Mouse (Mus musculus) embryo, embryonic 10.5 days (tissue): Measurements from ENCODE around the gene Gm44973.
"Not testable (repeated sequence)": the region's sequence is repeated elsewhere in the genome, so short reads cannot be mapped to it uniquely, and the experiment has no call there.

Source experiments
- DNase-seq: peaks from one replicate; pipeline ENCODE4 v3.0.0-alpha.2; 2015; ENCODE audit warnings: low spot score

Gm44973 gene

DNA sequence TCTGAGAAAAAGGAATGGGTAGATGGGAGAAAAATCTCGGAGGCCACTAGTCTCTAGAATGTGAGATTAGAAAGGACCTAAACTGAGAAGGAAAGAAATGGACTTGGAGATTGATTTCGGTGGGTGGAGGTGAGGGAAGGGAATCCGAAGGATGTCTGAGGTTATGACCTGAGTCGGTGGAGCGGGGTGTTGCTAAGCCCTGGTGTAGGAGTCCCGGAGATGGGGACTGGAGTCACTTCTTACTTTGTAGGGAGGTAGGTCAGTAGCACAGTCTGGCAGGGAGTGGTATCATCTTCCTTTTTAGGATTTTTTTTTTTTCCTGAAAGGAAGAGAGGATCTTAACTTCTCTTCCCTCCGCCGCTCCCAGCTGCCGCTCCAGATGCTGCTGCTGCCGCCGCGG is 37.1 kb downstream of the Gm44973 start:
- DNase-seq, result peak; percentile 52

DNA sequence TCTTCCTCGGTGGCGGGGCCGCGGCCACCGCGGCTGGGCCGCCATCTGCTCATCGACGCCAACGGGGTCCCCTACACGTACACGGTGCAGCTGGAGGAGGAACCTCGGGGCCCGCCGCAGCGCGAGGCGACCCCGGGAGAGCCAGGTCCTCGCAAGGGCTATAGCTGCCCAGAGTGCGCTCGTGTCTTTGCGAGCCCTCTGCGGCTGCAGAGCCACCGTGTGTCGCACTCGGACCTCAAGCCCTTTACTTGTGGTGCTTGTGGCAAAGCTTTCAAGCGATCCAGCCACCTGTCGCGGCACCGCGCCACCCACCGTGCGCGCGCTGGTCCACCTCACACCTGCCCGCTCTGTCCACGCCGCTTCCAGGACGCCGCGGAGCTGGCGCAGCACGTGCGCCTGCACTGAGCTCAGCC is 37.6 kb downstream of the Gm44973 start:
- peak; percentile 15 for DNase-seq

DNA sequence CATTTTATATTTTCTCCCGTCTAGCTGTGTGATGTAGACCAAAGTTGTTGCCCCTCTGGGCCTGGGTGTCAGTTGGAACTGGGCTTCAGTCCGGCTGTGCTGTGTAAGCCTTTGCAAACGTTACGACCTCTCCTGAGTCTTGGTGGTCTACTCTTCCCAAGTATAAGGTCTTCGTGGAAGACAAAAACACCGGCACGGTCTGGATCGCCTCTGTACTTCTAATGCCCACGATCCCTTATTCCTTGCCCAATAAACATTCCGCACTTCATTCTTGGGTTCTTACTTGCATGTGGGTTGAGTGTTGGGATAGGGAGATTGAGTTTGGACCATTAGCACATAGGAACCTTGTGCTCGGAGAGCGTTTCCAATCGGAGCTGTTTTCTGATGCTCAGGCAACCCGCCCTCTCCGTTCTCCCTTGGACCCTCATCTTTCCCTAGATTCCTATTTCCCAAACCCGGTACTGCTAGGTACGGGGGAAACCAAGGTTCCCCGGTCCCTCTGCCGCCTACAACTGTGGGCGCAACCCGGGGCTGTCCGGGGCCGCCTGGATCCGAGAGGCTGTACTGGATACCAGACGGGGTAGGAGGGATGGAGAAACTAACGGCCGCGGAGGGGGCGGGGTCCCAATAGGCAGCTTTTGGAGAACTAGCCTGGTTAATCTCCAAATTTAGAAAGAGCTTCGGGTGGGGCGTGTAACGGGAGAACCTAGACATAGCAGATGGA is 38.3 kb downstream of the Gm44973 start:
- DNase-seq, result peak; percentile 55

DNA sequence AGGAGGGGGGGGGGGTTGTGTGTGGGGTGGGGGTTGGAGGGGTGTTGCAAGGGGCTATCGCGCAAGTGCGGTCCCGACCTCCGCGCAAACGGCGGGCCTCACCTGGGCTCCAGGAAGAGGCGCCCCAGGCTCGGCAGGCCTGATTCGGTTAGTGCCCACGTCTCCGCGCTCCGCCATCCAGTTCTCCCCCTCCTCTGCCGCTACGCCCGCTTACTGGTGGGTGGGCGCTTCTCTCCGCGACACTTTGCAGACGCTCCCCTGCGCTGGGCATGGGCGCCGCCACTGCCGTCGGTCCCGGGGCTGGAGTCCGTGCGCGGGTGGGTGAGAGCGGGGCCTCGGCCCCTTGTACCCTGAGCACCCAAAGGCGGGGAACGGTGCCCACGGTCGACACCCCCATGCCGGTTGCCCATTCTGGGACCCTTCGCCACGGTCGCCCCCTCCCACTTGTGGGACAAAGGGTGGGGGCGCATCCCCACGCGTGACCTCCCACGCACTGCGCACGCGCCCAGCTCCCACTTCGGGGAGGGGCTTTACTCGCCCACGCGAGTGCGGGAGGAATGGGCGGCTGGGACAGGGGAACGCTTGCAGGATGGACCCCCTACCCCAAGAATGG is 41.5 kb downstream of the Gm44973 start:
- peak; percentile 28 for DNase-seq

DNA sequence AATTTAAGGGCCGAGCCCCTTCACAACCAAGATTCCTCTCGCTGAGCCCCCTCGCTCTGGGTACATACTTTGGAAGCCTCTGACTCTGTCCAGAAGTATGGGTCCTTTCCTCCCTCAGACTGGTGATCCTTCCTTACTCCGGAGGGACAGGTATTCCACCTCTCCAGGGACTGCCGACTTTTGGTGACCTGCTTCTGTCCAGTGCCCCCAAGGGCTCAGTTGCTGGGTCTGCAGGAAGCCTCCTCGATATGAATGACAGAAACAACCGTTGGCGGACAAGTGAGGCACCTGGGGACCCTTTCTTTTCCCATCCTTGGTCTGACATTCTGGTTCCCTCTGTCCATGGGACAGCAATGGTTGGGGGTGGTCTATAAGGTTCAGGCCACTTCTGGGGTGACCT is 42.1 kb downstream of the Gm44973 start:
- no peak for DNase-seq

DNA sequence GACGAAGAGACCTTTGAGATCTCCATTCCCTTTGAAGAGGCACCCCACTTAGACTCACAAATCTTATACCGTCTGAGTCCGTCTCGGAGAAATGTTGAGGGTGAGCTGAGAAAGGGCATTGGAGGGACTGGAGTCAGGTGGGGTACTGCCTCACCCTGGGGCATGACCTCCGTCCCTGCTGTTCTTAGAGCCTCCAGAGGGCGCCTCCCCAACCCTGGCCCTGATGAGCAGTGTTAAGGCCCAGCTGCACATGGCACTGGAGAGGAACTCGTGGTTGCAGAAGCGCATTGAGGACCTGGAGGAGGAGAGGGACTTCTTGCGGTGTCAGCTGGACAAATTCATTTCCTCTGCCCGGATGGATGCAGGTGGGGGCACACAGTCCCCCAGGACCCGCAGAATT is 42.5 kb downstream of the Gm44973 start:
- DNase-seq, result peak; percentile 23

DNA sequence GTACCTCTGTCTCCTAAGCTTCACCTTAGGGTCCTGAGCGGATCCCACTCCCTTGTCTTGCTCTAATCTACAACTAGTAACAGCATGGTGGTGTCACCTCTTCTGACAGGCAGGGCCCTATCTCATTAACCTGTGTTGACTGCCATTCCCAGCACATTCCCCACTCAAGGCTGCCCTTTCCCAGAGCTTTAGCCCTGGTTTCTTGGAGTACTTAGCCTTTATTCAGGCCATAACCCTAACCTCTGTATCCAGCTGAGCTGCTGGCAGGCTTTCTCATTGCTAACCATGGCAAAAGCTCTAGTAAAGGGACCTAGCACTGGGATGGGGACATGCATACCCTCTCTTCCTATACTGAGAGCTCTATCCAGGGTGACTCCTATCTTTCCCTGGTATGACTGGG is 43.3 kb downstream of the Gm44973 start:
- no peak for DNase-seq

DNA sequence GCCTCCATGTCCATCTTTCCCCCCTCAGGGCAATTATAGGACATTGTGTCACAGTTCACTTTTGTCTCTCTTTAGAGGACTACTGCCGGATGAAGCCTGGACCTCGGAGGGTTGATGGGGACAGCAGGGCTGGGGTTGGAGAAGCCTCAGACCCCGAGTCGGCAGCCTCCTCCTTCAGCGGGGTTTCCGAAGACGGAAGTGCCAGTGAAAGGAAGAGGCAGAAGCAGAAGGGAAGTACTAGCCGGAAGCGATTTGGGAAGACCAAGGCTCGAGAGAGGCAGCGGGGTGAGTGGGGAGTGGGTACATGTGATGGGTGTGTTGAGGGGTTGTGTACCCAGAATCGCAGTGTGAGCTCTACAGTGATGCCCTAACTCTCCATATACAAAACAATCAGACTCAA is 44.1 kb downstream of the Gm44973 start:
- DNase-seq, result no peak

DNA sequence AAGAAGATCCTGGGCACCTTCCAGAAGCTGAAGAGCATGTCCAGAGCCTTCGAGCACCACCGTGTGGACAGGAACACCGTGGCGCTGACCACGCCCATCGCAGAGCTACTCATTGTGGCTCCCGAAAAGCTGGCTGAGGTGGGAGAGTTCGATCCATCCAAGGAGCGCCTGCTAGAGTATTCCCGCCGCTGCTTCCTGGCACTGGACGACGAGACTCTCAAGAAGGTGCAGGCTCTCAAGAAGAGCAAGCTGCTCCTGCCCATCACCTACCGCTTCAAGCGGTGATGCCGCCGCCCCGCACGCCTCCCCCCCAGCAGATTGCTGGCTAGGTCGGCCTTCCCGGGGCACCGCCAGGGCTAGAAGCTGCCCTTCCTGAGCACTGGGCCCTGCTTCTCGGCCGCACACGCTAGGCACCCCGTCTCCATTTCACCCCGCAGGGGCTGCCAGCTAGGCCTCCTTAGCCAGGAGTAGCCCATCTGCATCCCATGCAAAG is 45.0 kb downstream of the Gm44973 start:
- peak; percentile 90 for DNase-seq

DNA sequence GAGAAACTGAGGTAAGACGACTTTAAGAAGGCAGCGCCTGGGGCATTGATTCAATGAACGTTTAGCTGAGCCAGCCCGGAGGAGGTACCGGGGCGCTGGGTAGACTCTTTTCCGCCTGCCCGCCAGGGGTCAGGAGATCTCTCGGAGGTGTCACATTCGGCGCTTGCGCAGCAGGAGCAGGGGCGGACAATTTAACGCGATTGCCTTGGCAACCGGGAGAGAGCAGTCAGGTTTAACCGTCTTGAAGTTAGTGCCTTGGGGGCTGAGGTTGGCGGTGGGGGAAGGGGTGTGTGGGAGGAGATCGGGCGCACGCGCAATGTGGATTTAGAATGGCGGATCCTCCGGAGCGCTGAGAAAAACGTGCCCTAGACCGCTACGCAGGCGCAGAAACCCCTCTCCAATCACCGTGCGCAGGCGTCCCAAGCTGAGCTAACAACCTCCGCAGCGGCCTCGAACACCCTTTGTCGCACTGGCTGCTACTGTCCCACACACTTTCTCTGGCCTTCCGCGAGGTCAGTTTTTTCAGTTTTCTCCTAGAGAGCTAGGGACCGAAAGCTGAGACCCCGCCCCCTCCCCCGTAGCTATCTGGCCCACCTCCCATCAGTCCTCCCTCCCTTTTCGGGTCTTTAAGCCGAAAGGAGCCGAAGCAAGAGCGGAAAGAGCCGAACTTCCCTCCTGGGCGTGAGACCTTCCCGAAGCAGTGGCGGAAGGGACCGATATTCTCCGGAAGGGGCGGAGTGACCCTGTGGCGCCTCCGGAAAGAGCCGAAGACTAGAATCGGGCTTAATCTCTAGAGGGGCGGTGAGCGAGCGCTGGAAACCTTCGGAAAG is 45.9 kb downstream of the Gm44973 start:
- peak; percentile 99 for DNase-seq

DNA sequence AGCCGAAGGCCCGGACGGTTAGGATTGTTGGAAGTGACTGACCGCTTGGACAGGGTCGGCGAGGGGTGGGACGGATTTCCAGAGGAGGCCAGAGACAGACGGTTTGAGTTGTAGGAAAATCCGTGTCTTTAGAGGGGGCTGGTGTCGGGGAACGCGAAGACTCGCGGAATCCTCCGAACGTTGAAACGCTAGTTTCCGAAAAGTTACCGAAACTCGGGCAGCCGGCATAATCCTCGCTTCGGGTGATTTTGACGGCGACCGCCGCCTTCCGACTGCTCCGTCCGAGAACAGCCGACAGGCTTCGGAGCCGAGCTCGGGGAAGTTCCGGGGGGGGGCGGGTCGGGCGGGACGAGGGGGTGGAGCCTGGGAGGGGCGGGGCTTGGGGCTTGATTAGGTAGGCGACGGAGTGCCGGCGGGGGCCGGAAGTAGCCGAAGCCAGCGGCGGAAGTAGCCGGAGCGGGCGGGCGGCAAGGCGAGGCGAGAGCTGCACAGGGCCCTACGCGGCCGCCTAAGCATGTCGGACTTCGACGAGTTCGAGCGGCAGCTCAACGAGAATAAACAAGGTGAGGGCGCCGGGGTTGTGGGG is 46.6 kb downstream of the Gm44973 start, which contains the start of gene U2af2:
U2af2 (plus strand) TSS at position 370 of the 586 bp plus-strand sequence.
- DNase-seq, result peak; percentile 91

DNA sequence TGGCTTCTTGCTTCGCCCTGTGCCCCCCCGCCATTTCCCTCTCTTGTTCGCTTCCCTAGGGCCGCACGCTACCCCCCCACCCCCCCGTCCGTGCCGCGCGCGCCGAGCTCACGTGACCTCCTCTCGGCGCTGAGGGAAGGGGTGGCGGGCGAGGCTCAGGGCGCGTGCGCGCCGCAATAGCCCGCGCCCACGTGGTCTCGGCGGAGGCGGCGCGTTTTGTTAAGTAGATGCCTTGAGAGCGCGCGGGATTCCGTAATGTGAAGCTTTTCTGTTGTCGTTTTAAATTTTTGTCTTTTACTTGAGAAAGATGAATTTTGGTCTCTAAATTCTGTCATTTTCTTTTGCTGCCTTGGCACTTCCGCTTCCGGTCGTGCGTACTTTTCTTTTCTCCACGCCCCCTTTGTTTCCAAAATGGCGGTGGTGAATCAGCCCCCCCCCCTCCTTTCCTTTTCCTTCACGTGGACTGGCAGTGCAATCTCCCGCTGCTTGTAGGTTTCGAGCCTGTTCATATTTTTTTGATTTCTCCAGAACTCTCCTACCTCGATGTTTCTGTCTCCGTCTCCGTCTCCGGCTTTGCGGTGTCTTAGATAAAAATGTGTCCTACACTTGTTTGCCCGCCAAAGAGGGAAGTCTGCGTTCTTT is 47.2 kb downstream of the Gm44973 start:
- DNase-seq, result peak; percentile 95

DNA sequence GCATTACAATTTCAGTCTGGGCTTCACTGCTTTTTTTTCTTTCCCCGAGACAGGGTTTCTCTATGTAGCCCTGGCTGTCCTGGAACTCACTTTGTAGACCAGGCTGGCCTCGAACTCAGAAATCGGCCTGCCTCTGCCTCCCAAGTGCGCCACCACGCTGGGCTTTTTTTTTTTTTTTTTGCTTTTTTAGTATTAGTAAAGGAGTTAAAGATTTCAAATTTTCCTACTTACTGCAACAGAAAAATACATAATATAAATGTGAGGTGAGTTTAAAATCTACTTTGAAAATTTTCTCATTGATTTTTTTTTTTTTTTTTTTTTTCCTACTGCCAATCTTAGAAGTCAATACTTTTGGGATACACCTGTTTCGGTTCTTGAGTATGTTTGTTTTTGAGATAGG is 49.6 kb downstream of the Gm44973 start:
- no peak for DNase-seq

DNA sequence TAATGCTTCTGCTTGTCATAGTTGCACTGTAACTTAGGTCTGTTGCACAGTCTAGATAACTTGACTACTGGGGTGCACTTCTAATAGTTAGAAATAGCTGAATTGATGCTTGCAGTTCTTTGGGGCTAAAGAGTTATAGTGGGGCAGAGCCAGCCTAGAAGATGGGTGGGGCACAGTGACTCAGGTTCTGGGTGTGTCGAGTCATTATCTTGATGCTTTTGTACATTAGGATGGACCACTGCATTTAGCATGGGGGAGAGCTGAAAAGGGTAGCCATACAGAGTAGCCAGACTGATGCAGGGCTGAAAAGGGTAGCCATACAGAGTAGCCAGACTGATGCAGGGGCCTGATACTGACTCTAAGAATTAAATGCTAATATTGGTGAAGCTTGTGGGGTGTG is 58.3 kb downstream of the Gm44973 start:
- no peak for DNase-seq

DNA sequence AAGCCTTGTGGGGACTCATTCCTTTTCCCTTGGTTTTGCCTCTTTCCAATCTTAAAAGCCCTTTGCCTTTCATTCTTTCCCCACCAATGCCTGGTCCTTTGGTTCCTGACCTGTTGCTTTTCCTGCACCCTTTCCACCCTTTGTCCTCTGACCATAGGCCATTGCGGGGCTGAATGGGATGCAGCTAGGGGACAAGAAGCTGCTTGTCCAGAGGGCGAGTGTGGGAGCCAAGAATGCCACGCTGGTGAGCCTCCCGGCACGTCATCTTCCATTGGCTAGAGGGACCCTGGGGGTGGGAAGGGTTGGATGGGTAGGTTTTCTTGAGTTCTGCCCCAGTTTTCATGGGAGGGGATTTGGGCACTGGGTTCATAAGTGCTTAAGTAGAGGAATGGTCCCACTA is 59.7 kb downstream of the Gm44973 start:
- no peak for DNase-seq

DNA sequence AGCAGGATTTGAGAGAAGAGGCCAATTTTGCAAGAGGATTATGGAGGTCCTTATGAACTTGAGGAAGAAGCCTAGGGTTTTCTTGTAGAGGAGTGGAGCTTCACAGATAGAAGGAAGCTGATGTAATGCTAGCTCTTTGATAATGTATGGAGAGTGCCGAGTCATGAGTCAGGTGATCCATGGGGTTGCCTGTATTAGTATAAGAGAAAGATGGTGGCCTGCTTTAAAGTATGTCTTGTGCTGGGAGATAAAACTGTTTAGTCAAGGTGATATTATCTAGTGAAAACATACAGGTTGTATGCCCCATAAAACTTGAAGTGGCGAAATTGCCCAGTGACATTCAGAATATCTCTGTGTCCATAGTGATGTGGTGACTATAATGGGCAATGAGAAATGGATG is 61.6 kb downstream of the Gm44973 start:
- no peak for DNase-seq

DNA sequence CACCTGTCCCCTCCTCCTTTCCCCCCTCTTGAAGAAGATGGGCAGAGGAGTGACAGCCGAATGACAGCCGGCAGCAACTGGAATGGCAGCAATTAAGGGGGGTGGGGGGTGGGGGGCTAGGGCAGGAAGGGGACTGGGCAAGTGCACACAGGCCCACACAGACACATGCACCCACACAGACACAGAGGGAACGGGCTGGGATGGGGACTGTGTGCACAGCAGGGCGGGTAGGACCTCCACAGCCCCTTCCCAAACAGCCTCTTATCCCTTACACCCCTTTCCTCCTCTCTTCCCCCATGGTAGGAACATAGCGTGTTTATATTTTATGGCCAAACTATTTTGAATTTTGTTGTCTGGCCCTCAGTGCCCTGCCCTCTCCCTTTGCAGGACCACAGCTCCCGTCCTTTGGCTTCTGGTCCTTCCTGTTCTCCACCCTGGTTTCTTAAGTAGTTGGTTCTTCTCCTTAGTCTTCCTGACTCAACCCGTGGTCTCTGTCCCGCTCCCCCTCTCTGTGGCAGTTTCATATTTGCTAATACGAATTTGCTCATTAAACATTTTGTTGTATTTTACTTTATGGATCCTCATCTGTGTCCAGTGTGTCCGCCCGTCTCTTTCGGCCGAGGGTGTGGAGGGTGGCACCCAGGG is 64.2 kb downstream of the Gm44973 start:
- DNase-seq, result not testable (repeated sequence)

DNA sequence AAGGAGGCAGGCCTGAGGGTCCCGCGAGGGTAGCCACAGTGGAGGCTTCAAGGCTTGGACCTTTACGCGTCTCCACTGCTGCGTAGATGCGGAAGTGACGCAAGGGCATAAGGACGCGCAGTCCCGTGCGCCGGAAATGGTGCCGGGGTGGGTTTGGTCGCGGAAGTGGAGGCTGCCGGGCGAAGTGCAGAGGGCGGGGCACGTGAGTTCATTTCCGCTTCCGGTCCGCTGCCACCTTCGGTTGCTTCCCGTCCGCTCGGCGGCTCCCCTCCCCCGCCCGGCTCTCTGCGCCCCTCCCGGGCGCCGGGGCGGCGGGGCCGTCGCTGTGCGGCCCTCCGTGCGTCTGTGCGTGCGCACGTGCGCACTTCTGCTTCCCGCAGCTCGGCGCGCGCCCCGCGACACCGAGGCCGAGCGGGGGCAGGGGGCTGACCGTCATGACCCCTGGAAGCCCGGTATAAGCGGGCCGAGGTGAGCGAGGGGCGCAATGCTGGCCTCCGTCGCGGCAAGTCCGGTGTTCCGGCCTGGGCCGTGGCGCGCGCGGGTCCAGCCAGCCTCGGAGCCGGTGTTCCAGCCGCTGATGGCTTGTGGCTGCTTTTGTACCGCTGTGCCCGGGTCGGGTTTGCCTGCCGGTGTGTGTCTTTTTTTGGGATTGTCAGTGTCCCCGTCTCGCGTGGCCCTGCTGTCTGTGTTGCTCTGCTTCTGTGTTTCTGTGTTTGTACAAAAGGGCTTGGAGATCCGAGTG is 64.9 kb downstream of the Gm44973 start, which contains the start of gene Epn1:
Epn1 (plus strand) TSS at position 226 of the 742 bp plus-strand sequence.
- peak; percentile 97 for DNase-seq

DNA sequence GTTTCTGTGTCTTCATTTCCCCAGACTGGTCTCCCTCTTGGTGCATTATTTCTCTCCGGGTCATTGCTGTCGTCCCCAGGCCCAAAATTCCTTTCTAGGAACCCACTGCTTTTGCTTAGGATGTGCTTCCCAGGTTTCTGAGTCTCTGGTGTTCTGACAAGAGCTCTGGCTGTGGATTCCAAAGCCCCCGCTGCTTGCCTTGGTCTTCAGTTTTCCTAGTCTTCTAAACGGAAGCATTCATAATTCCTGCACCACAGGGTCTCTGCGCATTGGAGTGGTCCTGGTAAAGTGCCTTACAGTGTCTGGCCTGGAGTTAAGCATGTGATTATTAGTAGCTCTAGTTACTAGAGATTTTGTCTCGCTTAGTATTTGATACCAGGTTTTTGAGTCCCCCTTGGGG is 65.5 kb downstream of the Gm44973 start:
- peak; percentile 12 for DNase-seq

DNA sequence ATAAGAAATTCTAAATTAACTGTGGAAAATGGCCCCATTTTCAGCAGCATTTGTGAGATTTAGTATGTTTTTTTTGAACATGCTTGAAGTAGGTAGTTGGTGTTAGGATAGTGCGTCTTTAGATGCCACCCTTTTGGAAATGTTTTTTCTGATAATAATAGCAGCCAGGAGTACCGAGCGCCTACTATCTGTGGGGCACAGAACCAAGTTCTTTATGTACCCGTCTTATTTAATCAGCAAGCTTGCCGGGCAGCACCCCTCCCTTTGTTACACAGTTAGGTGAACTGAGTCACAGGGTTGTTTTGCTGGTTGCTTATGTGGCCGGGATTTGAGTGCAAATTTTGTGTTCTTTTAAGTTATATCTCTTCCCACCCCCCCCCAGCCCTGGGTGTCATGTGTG is 65.9 kb downstream of the Gm44973 start:
- no peak for DNase-seq

DNA sequence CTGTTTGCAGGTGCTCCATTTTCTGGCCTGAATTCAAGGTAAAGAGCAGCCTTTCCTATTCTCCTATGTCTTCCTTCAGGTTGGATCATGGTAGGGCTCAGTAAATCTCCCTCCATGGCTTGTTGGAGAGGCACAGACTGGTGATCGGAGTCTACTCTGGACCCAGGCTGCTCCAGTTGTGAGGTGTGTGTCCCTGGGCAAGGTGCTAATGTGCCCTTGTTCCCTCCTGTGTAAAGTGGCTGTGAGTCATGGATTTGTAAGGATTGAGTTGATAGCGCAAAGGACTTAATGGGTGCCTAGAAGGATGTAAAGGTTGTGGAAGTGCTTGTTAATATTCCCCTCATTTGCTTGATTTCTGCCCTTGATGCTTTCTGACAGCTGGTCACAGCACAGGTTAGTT is 66.6 kb downstream of the Gm44973 start:
- no peak for DNase-seq
